Mouse (Mus musculus) heart, postnatal 0 days (tissue): ENCODE data around the gene Maats1.

Experiments
- CTCF ChIP-seq: IDR thresholded peaks from 2 replicates; pipeline ENCODE4 v1.5.1; 2016; ENCODE audit warnings: antibody characterized with exemption, control low read depth, low read depth
- EP300 ChIP-seq: IDR thresholded peaks from 2 replicates; pipeline ENCODE4 v1.6.1; 2016; ENCODE audit warnings: antibody characterized with exemption, low read depth

DNA sequence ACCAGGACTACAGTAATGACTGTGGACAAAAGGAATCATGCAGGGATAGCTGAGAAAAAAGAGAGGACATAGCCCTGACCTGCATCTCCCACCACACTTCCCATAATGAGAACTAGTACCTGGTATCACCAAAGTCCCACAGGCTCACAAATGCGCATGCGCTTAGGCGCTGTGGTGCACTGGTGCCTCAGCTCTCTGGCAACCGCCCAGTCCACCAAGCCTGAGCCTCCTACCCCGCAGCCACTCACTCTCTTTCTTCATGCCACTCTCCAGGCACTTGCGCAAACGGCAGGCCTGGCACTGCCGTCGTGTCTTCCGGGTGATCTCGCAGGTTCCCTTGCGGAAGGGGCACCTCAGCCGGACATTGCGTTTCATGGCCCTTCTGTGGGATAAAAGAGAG lies 87.9 kb downstream of the Maats1 start:
- no peak for TF ChIP-seq CTCF
- no peak for TF ChIP-seq EP300
